Mouse (Mus musculus) midbrain, embryonic 12.5 days (tissue): ENCODE results near the gene Dmd. TPM values are rescaled to one million over a fixed set of nuclear protein-coding genes. Genes with fewer than 3 reads are reported as not detected.
A peak's percentile ranks its signal among the peaks of the same experiment; 100 is the strongest.

Source experiments
- ATAC-seq: fragments of 200-750 bp; cut with Nextera tagmentation; 2 replicates; pipeline ENCODE4 v1.8.0; 2017; ENCODE audit warnings: low read depth, moderate TSS enrichment, moderate library complexity; ENCODE audit not compliant: low FRiP score
- H3K27ac ChIP-seq: fragments of 300-500 bp; sonication (generic); replicated peaks from 2 replicates; pipeline ENCODE4 v1.5.1; 2016; ENCODE audit warnings: mild to moderate bottlenecking
- H3K27me3 ChIP-seq: fragments of 300-500 bp; sonication (generic); 2 replicates; pipeline ENCODE4 v1.6.1; 2016; ENCODE audit warnings: mild to moderate bottlenecking
- H3K36me3 ChIP-seq: fragments of 300-500 bp; sonication (generic); 2 replicates; pipeline ENCODE4 v1.6.1; 2016
- H3K4me1 ChIP-seq: fragments of 300-500 bp; sonication (generic); 2 replicates; pipeline ENCODE4 v1.6.1; 2016
- H3K4me2 ChIP-seq: fragments of 300-500 bp; sonication (generic); replicated peaks from 2 replicates; pipeline ENCODE4 v1.6.1; 2016; ENCODE audit warnings: mild to moderate bottlenecking, moderate library complexity
- H3K4me3 ChIP-seq: fragments of 300-500 bp; sonication (generic); 2 replicates; pipeline ENCODE4 v1.5.1; 2016; ENCODE audit warnings: mild to moderate bottlenecking
- H3K9ac ChIP-seq: fragments of 300-500 bp; sonication (generic); replicated peaks from 2 replicates; pipeline ENCODE4 v1.6.1; 2016; ENCODE audit warnings: mild to moderate bottlenecking, moderate library complexity
- H3K9me3 ChIP-seq: fragments of 300-500 bp; sonication (generic); 2 replicates; pipeline ENCODE4 v1.6.1; 2016; ENCODE audit warnings: mild to moderate bottlenecking
- WGBS: fragments of 180-500 bp; shearing (Covaris S2); methylation state at CpG from one replicate; pipeline ENCODE4 v1.1.7; 2016; 5-methylcytosine and 5-hydroxymethylcytosine counted together
- polyA plus RNA-seq: library from polyadenylated mRNA; unstranded; fragments of >200 nt; fragmentation: Nextera tagmentation; extraction: Ambion mirVana; gene quantifications from 2 replicates; pipeline ENCODE4 v1.2.1, GENCODE M21; 2016

Dmd gene
- polyA plus RNA-seq, 1 experiment from 2014 or later, result 16.0 TPM

DNA sequence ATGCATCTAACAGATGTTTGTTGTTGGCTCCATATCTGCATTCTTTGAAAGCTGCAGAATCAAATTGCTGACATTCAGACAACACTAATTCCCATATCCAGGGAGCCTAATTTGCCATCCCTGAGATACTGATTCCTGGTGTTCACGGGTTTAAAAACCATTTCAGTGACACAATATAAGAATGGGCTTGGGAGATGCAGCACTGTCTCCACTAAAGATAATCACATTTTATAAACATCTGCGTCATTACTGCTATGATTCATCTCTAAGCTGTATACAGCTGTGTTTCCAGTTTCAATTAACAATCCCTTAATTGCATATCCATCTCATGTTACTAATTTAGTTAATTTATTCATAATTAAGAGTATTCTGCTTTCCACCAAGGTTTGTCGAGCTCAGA is 1929.5 kb downstream of the Dmd start:
- 71% methylated on average over 3 of the region's 3 CpGs for WGBS
- ATAC-seq, result no peak
- Histone ChIP-seq H3K27me3 (no peaks in the 10 kb centered on the region), H3K4me3 (no peak overlapping the region), H3K4me1 (no peaks in the 10 kb centered on the region), H3K9ac (no peak overlapping the region), H3K27ac (no peak overlapping the region), H3K36me3 (no peaks in the 10 kb centered on the region), H3K4me2 (no peak overlapping the region), H3K9me3 (no peaks in the 10 kb centered on the region)

DNA sequence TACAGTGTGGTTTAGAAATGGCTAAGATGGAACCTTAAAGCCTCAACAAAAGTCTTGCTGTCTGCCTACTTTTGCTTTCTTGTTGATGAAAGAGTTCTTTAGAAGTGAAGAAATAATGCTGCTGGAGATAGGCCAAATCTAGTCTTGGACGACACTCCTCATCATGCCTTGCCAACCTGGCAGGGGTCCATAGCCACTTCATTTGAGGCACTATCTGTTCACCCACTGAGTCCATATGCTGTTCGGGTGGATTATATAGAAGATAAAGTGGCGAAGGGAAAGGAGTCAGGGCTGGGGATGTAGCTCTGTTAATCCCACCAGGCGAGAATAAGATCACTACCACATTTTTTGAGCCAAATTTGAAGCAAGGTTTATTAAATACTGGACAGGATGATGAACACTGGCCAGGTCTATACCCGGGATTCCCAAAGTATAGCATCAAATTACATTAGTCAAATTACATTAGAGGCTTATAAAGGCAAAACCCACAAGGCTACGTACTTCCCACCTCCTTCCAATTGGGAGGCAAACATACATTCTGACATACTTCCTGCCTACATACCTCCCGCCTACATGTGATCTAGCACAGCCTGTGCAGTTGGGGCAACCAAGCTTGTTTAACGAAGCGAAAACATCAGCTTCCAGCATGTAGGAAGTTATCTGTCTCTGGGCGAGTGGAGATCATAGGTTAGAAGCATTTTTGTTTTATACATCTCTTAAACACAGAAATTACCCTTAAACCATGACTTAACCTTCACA is 1984.2 kb downstream of the Dmd start:
- H3K9me3 ChIP-seq, result no peaks in the 10 kb centered on the region
- H3K27ac ChIP-seq, result no peak overlapping the region
- no peaks in the 10 kb centered on the region for H3K27me3 ChIP-seq
- no peak overlapping the region for H3K9ac ChIP-seq
- no peaks in the 10 kb centered on the region for H3K4me1 ChIP-seq
- no peak for ATAC-seq
- no peaks in the 10 kb centered on the region for H3K36me3 ChIP-seq
- WGBS, result 85% methylated on average over 10 of the region's 10 CpGs
- no peak overlapping the region for H3K4me2 ChIP-seq
- H3K4me3 ChIP-seq, result no peak overlapping the region

DNA sequence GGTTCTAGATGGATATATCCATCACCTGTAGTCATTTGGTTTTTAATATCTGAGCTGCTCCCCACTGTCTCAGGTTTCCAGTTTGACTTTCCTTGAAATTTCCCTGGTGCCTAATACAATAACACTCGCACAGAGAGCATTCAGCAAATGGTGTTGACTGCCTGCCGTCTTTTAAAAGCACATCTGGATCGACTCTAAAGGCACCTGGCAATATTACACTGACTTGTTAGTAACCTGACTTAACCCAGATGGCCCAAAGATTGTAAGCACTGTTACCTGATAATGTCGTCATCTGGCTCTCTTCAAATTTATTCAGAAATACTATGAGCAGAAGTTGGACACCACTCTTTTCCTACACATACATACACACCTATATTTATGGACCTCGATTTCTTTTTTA is 2011.9 kb downstream of the Dmd start:
- H3K4me1 ChIP-seq, result no peaks in the 10 kb centered on the region

DNA sequence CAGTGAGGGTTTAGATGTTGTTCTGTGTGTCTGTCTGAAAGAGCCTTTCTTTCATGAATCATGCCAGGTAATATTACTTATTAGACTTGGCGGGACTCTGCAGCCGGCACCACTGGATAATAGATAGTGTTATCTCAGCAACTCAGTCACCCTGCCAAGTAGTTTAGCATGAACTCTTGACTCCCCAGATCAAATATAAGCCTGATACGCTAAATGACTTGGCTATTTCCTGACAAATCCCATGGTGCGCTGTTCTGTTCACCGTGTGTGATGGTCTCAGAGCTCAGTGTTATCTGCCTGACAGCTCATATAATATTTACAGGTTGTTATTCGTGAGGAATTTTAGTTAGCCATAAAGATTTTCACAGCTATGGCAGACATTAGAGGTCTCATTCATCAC is 2012.3 kb downstream of the Dmd start:
- no peaks in the 10 kb centered on the region for H3K4me1 ChIP-seq
- WGBS, result 90% methylated on average over 6 of the region's 6 CpGs
- no peaks in the 10 kb centered on the region for H3K9me3 ChIP-seq
- H3K36me3 ChIP-seq, result no peaks in the 10 kb centered on the region
- ATAC-seq, result no peak
- no peak overlapping the region for H3K4me3 ChIP-seq
- H3K4me2 ChIP-seq, result no peak overlapping the region
- no peaks in the 10 kb centered on the region for H3K27me3 ChIP-seq
- no peak overlapping the region for H3K9ac ChIP-seq
- no peak overlapping the region for H3K27ac ChIP-seq

More for the DNA sequence above, 2011.9 kb downstream of the Dmd start:
- no peak overlapping the region for H3K4me3 ChIP-seq
- no peaks in the 10 kb centered on the region for H3K27me3 ChIP-seq
- H3K9ac ChIP-seq, result no peak overlapping the region
- no peak overlapping the region for H3K27ac ChIP-seq
- H3K4me2 ChIP-seq, result no peak overlapping the region
- no peaks in the 10 kb centered on the region for H3K36me3 ChIP-seq
- ATAC-seq, result no peak
- no peaks in the 10 kb centered on the region for H3K9me3 ChIP-seq
- WGBS, result 86% methylated on average over 5 of the region's 5 CpGs

DNA sequence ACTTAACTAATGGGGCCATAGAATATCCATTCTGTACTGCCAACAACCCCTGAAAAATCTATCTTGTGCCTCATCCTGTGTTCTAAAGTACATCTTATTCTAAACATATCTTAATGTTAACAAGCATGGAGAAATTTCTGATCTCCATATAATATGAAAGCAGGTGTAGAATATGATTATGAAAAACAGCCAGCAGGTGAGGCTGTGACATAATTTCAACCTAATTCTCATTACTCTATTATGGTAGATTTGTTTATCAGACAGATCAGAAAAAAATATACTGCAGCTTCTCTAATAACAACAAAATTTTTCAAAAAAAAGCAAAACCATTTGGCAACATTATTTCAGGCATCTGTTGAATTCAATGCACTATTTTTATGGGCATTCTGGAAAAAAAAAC is 2059.6 kb downstream of the Dmd start:
- Histone ChIP-seq H3K4me3 (no peak overlapping the region), H3K27ac (no peak overlapping the region), H3K9me3 (no peaks in the 10 kb centered on the region), H3K27me3 (no peaks in the 10 kb centered on the region), H3K9ac (no peak overlapping the region), H3K4me2 (no peak overlapping the region), H3K36me3 (no peaks in the 10 kb centered on the region), H3K4me1 (no peaks in the 10 kb centered on the region)
- ATAC-seq, result no peak

DNA sequence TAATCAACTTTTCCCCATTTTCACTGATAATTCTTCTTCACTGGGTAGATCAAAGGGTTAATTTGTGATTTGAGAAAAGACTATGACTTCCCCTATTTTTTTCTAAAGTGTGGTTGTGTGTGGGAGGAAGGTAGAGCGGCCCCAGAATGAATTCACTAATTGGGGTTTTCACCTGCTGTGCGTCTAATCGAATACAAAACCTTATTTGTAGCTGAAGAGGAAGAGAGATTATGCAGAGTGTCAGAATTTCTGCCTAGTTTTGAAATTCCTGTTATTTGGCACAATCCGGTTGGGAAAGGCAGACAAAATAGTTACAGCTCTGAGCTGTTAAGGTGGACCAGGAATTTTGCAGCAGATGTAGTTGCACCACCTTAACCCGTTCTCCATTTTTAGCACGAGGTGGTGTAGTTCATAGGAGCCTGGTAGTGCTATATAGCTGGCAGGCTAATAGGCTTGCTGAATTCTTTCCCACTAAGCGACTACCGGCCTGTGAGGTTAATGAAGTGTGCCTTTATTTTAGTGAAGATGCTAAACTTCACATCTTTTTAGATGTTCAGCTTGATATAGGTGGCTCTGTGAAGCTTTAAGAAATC is 2092.9 kb downstream of the Dmd start:
- H3K27ac ChIP-seq, result no peak overlapping the region
- H3K9me3 ChIP-seq, result no peaks in the 10 kb centered on the region
- 52% methylated on average over 8 of the region's 8 CpGs for WGBS
- H3K36me3 ChIP-seq, result no peaks in the 10 kb centered on the region
- H3K9ac ChIP-seq, result no peak overlapping the region
- H3K4me3 ChIP-seq, result no peak overlapping the region
- H3K4me1 ChIP-seq, result no peaks in the 10 kb centered on the region
- H3K4me2 ChIP-seq, result no peak overlapping the region
- ATAC-seq, result no peak
- H3K27me3 ChIP-seq, result peaks cover 2% of the 10 kb centered on the region; the same call in 1 of the 2 replicates

DNA sequence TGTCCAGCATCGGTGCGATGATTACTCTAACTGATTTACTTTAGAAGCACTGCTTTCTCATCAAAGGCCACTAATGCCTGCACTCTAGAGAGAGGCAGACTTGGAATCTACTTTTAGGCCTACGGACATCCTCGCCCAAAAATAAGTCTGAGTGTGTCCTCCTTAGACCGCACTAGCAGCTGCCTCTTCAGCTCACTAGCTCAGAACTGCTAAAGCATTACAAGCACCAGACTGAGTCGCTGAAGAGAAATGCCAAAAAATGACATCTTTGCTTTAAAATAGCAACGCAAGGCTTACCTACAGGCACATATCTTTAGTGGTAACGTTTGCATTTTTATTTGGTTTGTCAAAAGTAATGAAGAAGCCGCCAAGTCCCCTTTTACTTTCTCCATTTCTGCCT is 2098.0 kb downstream of the Dmd start:
- no peak overlapping the region for H3K4me3 ChIP-seq
- H3K4me1 ChIP-seq, result no peaks in the 10 kb centered on the region
- peaks cover 4% of the 10 kb centered on the region; the same call in 1 of the 2 replicates for H3K27me3 ChIP-seq
- no peaks in the 10 kb centered on the region for H3K36me3 ChIP-seq
- no peak overlapping the region for H3K4me2 ChIP-seq
- no peak for ATAC-seq
- 80% methylated on average over 9 of the region's 9 CpGs for WGBS
- H3K9ac ChIP-seq, result no peak overlapping the region
- H3K9me3 ChIP-seq, result no peaks in the 10 kb centered on the region
- no peak overlapping the region for H3K27ac ChIP-seq

DNA sequence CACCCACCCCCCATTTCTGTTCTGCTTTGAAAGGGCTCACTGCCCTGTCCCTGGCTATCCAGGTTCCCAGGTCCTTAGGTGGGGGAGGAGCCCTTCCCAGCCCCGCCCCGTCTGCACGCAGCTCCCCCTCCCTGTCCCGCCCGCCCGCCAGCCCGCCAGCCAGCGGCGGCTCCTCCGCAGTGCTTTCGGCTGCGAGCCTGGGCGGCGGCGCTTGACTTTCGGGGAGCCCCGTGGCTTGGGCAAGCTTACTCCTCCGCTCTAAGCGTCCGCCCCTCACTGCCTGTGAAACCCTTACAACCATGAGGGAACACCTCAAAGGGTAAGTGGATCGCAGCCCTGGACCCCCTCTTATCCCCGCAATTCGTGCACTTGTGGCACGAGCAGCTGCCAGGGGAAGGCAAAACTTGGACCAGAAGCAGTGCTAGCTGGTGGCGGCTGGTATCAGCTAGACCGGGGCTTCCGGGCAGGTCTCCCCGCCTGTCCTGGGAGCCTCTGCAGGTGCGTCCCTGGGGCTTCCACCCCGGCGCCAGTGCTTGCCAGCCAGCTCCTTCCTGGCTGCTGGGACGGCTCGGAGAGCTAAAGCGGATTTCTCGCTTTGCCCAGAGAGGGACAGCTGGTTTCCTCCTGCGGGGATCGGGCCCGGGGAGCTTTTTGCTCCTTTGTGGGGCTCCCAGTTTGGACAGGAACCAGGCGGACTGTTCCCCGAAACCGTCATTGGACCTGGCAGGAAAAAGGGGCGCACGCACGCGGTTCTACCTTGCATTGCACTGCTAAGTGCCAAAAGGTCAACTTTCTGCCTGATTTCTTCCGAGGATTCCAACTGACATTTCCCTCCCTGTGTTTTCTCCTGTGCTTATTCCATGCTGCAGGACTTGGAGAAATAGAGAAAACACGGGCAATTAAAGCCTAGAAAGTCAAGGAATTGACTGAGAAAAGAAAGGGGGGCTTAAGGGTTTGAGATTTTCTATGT is 2099.8 kb downstream of the Dmd start:
- Histone ChIP-seq H3K27me3 (peaks cover 4% of the 10 kb centered on the region; the same call in 1 of the 2 replicates), H3K27ac (no peak overlapping the region)
- WGBS, result 26% methylated on average over 44 of the region's 47 CpGs

DNA sequence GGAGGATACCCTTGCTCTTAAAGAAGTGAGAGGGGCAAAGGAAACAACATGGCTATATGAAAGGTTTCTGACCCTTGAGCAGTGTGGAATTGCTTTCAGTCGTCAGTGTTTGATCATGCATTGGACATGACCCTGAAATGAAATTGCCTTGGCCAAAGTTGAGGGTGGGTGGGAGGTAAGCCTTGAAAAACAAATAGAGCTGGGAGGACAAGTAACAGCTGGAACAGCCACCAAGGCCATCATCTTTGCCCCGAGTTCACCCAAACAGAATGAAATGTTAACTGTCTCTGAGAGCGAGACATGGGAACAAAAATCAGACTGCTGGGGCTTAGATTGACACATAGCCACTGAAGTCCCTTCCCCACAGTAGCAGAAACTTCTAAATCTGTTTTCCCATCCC is 2100.9 kb downstream of the Dmd start:
- ATAC-seq, result no peak
- Histone ChIP-seq H3K9me3 (no peaks in the 10 kb centered on the region), H3K4me3 (no peak overlapping the region), H3K4me2 (0 out of 2 replicates have a peak overlapping the region, but pooled peaks have one; percentile 61), H3K36me3 (no peaks in the 10 kb centered on the region), H3K27me3 (peaks cover 4% of the 10 kb centered on the region; the same call in 1 of the 2 replicates), H3K9ac (no peak overlapping the region), H3K27ac (no peak overlapping the region), H3K4me1 (no peaks in the 10 kb centered on the region)
- 37% methylated on average over 3 of the region's 3 CpGs for WGBS

More for the DNA sequence above, 2099.8 kb downstream of the Dmd start:
- peak overlapping the region; percentile 49; the same call in 1 of the 2 replicates for H3K9ac ChIP-seq
- peak; percentile 92 for ATAC-seq
- H3K9me3 ChIP-seq, result no peaks in the 10 kb centered on the region
- H3K4me3 ChIP-seq, result peak overlapping the region; percentile 55
- peak overlapping the region; percentile 61 for H3K4me2 ChIP-seq
- H3K4me1 ChIP-seq, result no peaks in the 10 kb centered on the region
- H3K36me3 ChIP-seq, result no peaks in the 10 kb centered on the region

DNA sequence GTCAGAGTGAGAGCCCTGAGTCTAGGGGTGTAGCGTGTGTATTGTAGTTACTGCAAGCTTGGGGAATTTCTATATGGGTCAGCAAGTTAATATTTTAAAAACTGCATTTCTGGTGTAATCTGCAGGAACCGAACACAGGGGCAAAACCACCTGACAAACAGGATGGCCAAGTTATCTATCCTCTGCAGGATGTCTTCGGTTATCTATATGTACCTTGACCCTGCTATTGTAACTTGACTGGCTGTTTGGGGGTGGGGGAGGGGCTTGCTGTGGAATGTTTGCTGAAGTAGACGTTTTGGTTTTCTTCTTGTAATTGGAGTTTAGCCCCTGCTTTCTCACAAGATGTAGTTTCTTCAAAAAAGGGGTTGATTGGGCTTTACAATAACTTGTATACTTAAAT is 2124.9 kb downstream of the Dmd start:
- Histone ChIP-seq H3K27ac (no peak overlapping the region), H3K4me2 (no peak overlapping the region), H3K9me3 (no peaks in the 10 kb centered on the region), H3K36me3 (no peaks in the 10 kb centered on the region), H3K4me3 (no peak overlapping the region), H3K27me3 (no peaks in the 10 kb centered on the region), H3K9ac (no peak overlapping the region), H3K4me1 (no peaks in the 10 kb centered on the region)
- ATAC-seq, result no peak
- 72% methylated on average over 4 of the region's 4 CpGs for WGBS

DNA sequence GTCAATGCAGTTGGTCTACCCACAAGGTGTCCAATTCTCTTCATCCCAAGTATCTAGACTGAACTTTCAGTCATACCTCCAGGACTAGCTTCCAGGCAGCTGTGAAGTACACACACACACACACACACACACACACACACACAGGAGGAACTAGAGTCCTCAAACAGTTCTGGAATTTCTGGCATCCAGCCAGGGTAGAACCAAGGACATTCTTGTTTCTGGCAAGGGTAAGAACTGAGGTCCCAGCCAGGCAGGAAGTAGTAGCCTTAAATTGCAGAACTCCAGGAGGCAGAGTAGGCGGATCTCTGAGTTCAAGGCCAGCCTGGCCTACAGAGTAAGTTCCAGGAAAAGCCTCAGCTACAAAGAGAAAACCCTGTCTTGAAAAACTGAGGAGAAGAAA is 2128.2 kb downstream of the Dmd start:
- WGBS, result 95% methylated on average over 1 of the region's 1 CpGs
- ATAC-seq, result no peak
- Histone ChIP-seq H3K36me3 (no peaks in the 10 kb centered on the region), H3K4me3 (no peak overlapping the region), H3K9me3 (no peaks in the 10 kb centered on the region), H3K4me2 (no peak overlapping the region), H3K4me1 (no peaks in the 10 kb centered on the region), H3K27ac (no peak overlapping the region), H3K27me3 (no peaks in the 10 kb centered on the region; the same call in 1 of the 2 replicates), H3K9ac (no peak overlapping the region)

DNA sequence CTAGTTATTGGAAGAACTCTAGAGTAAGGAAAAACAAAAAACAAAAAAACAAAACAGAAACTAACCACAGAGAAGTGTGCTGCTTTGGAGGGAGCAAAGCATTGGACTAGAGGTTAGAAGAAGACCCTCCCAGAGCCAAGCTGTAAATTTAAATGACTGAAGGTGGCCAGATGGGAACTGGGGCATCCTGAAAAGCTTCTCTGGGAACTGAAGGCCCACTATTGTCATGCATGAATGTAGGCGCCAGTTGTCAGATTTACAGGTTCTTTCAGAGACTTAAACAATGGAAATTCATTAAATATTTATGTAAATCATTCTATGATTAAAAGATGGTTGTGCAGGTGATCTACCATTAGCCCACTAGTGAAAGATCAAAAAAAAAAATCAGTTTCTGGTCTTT is 2128.9 kb downstream of the Dmd start:
- no peaks in the 10 kb centered on the region; the same call in 1 of the 2 replicates for H3K27me3 ChIP-seq
- ATAC-seq, result no peak
- no peak overlapping the region for H3K4me3 ChIP-seq
- 46% methylated on average over 1 of the region's 1 CpGs for WGBS
- no peaks in the 10 kb centered on the region for H3K9me3 ChIP-seq
- no peaks in the 10 kb centered on the region for H3K36me3 ChIP-seq
- H3K27ac ChIP-seq, result no peak overlapping the region
- no peak overlapping the region for H3K9ac ChIP-seq
- H3K4me2 ChIP-seq, result no peak overlapping the region
- H3K4me1 ChIP-seq, result no peaks in the 10 kb centered on the region
